Mouse (Mus musculus): ENCODE measurements around the gene Rtl6.
A peak's percentile ranks its signal among the peaks of the same experiment; 100 is the strongest.

Rtl6 gene

DNA sequence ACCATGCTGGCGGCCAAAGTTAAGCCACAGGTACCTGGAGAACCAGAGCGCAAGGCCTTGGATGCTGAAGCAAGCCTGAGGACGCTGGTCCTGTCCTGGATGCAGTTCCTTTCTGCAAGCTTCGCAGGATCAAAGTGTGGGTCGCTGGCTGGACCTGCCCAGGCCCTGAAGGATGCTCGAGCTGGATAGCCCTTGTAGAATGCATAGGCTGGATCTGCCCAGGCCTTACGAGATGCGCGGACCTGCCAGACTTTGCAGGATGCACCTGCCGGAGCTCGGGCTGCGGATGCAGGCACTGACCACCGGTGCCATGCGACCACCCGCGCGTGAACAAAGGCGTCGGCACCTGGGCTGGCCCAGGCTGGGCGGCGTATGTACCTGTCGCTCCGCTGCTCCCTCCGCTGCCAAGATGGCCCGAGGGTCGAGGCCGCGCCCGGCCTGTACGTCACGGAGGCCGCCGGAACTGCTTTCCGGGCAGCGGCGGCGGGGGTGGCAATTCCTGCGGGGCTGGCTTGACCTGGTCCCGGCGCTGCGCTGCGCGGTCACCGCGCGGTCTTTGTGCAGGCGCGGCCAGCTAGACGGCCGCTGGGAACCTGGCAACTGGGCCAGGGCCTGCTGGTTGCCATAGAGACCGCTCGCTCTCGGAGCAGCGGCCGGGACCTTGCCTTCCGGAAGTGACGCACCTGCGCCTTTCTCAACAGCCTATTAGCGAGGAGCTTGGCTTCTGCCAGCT is at the start of gene Rtl6:
Gene Rtl6 (minus strand): TSS at position 635 of the 733 bp plus-strand sequence.
- DNase-seq, result peak; percentile 93

DNA sequence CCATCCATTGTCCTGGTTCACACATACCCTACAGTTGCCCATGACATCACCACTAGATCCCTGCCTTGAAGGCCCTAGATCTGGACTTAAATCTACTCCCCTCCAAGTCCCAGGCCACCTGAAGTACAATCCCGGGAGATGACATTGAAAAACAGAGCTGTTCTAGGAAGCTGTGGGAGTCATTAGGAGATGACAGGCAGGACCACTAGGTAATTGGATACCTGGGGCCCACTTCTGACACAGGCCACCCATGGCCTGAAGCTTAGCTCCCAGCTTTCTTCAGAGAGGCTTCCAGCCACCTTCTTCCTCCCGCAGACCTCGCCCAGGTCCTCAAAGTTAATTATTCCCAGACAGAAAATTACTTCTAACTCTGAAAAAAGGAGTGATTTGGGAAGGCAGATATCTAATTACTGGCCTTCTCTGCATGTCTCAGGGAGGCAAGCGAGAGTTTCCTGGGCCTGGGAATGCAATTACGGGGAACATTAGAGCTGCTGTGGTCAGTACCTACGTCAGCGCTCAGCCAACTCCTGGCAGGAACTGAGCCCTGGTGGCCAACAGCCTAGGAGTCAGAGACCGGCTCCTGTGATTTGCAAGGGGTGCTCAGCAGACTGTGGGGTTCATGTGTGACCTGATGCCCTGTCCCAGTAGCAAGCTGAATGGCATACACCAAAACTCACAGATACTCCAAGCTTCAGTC is 45.8 kb upstream of the Rtl6 start:
- DNase-seq, result no peak

- no peak for DNase-seq
These were observed 43.5 kb upstream of the Rtl6 start for GRCm38 (mm10) chr15:84600977-84601595.

- DNase-seq, result no peak
These were observed 41.3 kb upstream of the Rtl6 start for GRCm38 (mm10) chr15:84598911-84599310.

DNA sequence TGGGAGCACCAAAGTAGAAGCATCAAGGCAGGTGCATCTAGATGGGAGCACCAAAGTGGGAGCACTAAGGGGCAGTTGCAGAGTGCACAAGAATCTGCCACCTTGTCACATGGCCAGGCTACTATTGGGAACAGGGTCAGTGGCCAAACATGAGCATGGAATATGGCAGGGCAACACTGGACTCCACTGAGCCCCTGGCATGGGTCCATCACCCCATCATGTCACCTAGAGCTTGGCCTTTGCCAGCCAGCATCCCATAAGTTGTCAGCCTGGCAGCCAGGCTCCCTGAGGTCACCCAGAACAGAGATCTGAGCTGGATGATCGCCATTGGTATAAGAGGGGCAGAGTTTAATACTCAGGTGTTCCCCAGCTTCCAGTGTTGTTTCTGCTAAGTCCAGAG is 40.2 kb upstream of the Rtl6 start:
- DNase-seq, result no peak

GRCm38 (mm10) chr15:84597021-84597420 is 39.4 kb upstream of the Rtl6 start:
- DNase-seq, result no peak

DNA sequence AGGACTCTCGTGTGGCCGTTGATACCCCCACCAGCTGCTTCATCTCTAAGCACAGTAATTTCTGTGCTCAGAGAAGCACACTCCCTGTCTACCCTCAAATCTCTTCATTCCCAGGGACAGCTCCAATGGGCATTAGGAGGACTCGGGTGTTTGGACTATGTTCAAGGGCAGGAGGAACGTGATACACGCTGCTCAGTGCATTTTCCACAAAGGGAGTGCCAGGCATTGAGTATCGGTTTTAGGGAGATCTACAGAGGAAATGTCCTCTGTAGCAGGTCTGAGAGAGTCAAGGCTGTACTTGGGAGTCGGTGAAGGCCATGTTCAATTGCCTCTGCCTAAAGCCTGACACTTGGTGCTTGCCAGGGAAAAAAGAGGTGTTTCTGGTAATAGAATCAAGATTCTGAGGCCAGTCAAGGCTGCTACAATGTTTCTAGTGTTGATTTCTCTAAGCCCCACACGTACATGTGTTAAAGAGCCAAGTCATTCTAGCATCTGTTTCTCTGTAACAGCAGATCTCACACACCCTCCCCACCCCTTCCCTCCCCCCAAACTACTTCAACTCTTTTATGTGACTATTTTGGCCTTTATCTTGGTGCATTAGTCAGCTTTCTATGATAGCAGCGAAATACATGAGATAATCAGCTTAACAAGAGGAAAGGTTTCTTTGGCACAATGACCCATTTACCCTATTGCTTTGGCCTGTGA is 37.8 kb upstream of the Rtl6 start:
- no peak for DNase-seq

DNA sequence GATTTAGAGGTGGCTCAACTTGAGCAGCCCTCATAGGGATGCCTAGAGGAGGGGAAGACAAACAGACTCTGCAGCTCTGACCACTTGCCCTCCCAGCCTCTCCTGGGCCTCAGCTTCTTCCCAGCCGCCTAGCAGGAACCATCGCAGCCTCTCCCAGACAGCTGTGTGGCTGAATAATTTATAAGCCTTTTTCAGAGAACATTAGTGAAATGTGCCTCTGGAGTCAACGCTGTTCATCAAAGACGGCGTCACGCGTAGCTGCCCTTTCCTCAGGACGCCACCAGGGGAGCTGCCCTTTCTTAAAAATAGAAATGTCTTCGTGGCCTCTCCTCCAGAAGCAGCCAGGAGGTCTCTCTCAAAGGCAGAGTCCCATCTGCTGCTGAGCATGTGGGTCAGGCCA is 35.9 kb upstream of the Rtl6 start:
- no peak for DNase-seq

DNA sequence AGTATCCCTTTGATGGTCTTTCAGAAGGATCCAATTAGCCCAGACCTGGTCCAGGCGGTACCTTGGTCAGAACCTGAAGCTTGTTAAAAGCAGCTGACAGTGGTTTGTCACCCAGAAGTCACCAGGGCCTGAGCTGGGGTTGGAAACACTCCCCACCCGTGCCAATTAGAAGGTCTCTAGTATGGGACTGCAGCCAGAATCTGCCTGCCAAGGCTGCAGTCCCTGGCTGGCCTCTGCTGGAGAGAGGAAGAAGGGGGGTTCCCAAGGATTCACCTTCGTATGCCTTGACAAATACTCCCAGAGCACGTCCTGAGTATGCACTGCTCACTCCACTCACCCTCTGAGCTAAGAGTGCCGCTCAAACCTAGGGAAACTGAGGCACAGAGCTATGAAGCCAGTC is 34.6 kb upstream of the Rtl6 start:
- no peak for DNase-seq

DNA sequence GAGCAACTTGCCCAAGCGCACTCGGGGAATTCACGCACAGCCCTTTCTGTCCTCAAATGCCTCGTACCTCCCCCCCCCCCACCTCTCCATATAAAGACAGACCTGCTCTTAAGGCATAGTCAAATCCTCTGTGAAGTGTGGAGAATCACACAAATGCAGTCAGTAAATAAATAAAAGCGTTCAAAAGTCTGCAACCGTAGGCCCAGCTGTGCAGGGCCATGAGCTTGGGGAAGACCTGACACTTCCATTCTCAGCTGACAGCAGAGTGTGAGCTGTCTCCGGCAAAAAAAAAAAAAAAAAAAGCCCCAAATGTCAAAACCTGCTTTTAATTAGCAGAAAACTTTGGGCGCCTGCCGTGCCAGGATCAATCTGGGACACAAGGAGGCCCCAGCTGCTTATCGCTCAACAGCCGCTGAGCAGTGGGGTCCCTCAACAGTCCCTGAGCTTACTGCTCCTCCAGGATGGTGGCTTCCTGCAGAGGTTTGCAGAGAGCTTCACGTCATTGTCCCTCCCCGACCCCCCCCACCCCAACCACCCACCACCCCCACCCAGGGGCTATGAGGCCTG is 34.0 kb upstream of the Rtl6 start:
- no peak for DNase-seq

GRCm38 (mm10) chr15:84588371-84588821 is 30.8 kb upstream of the Rtl6 start:
- DNase-seq, result no peak

GRCm38 (mm10) chr15:84578607-84579006 is 21.0 kb upstream of the Rtl6 start:
- no peak for DNase-seq

- DNase-seq, result no peak
These were observed 19.4 kb upstream of the Rtl6 start for GRCm38 (mm10) chr15:84577019-84577418.

DNA sequence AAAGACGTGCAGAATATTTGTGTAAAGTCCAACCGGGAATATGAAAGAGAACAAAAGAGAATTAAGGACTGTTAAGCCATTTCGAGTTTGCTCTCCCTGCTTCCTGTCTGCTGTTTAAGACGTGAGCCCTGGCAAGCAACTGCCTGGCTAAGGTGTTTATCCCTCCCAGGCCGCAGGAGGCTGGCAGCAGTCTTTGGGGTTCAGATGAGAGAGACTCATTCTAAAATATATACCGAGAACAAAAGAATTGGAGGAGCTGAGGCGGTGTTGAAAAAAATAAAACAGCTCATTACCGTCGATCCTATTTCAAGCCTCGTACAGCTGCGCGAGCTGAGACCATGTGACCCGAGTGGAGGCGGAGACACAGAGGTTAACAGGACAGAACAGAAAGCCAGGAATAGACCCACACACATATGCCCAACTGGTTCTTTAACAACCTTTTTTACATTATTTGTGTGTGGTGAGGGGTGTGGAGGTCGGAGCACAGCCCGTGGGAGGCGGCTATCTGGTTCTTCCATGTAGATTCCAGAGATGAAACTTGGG is 9.0 kb upstream of the Rtl6 start:
- DNase-seq, result no peak

DNA sequence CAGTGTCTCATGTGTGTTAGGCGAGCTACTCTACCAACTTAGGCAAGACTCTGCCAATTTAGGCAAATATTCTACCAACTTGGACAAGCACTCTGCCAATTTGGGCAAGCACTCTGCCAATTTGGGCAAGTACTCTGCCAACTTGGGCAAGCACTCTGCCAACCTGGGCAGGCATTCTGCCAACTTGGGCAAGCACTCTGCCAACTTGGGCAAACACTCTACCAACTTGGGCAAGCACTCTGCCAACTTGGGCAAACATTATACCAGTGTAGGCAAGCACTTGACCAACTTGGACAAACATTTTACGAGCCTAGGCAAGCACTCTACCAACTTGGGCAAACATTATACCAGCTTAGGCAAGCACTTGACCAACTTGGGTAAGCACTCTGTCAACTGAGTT is 3.9 kb upstream of the Rtl6 start:
- DNase-seq, result no peak

DNA sequence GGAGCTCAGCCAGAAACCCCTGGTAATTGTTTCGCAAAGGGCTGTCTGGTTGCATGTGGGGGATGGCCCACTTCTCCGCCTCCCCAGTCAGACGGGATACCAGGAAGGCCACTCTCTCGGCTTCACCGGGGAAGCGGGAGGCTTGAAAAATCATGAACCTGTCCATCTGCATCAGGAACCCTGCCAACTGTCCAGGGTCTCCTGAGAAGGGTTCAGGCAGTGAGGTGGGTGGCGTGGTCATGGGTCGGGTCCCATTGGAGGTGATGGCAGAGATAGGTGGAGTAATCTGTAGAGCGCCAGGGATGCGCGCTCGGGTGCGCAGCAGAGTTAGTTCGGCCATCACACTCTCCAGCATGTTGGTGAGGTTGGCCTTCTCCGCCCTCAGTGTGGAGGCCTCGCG is 949 bp downstream of the Rtl6 start:
- peak; percentile 34 for DNase-seq

DNA sequence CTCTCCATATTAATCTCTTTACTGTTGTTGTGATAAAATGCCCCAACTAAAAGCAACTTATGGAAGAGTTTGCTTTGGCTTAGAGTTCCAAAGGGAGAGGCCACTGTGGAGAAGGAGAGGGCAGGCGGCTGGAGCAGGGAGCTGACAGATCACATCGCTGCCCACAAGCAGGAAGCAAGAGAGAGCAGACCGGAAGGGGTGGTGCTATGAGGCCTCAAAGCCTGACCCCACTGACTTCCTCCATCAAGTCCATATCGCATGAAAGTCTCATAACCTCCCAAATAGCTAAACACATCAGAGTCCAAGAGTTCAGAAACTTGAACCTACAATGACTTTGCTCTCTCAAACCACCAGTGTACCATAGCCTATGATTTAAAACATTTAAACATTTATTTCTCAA is 6.6 kb downstream of the Rtl6 start:
- no peak for DNase-seq

GRCm38 (mm10) chr15:84549291-84549797 is 8.3 kb downstream of the Rtl6 start:
- no peak for DNase-seq

DNA sequence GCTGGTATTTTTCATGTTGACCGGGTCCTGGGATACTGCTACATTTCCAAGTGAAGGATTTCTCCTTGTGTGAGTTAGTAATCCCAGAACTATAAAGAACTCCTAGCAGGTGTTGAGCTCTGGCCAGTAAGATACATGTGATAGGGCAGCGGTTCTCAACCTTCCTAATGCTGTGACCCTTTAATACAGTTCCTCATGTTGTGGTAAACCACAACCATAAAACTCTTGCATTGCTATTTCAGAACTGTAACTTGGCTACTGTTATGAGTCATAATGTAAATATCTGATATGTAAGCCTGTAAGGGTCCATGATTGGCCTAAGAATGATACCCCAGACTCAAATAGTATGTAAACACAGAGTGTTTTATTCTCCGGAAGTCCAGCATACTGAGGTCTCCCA is 11.6 kb downstream of the Rtl6 start:
- no peak for DNase-seq

GRCm38 (mm10) chr15:84541175-84541574 is 16.4 kb downstream of the Rtl6 start:
- DNase-seq, result no peak

GRCm38 (mm10) chr15:84538974-84539588 is 18.5 kb downstream of the Rtl6 start:
- DNase-seq, result no peak

DNA sequence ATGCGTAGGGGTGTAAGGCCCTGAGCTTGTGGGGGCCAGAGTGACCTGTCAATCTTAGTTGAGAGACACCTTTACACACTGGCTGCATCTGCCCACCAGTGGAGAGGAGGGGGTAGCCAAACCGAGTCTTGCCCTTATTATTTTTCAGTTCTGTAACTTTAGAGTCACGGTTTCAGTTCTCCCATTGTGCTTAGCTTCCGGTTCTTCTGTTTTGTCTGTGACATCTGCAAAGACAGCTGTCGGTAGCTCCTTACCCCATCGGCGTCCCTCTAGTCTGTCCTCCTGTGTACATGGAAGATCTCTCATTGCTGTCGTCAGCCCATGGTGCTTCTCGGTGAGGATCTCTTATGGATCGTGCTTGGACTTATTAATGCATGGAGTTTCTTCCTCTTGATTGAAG is 20.5 kb downstream of the Rtl6 start:
- no peak for DNase-seq

Data from cerebellum, adult 11-12 months (tissue).